ENCODE assay signal across 24 mouse cellular contexts in genomic region chr2:168878708-168879107, GRCm38 (mm10).
A peak's percentile ranks its signal among the peaks of the same experiment; 100 is the strongest.
DNase-seq lines count a peak whose midpoint lies in the region; ATAC-seq and TF ChIP-seq lines count a peak whose summit lies in the region.
"Had no signal": no experiment of that assay in that cellular context is flagged by ENCODE, and none has a peak within 500 bp of the region (broad histone marks: within the 10 kb centered on the region; RNA-seq: fewer than 3 reads in every experiment).

No protein-coding gene starts in this region.

- no peaks in the 10 kb centered on the region for H3K4me1 ChIP-seq in liver, embryonic 11.5 days (replicated peaks; ENCODE audit: control insufficient read depth, insufficient read depth, low read length)
- H3K4me1 ChIP-seq in liver, embryonic 13.5 days (replicated peaks) = no peaks in the 10 kb centered on the region
- H3K4me1 ChIP-seq in liver, postnatal 0 days (ENCODE audit: insufficient read depth) = 0 out of 2 replicates have a peak, but pooled peaks cover 2% of the 10 kb centered on the region
- H3K4me1 ChIP-seq: embryonic facial prominence, embryonic 12.5 days; embryonic facial prominence, embryonic 15.5 days; forebrain, embryonic 15.5 days; heart, embryonic 10.5 days; heart, embryonic 13.5 days; hindbrain, embryonic 12.5 days; hindbrain, embryonic 15.5 days had no signal

- TF ChIP-seq CTCF in liver, postnatal 0 days (IDR thresholded peaks at IDR 0.05; ENCODE audit: low read depth) = no peak

- H3K9me3 ChIP-seq in liver, embryonic 11.5 days (ENCODE audit: control insufficient read depth, low read length) = no peaks in the 10 kb centered on the region
- no peaks in the 10 kb centered on the region for H3K9me3 ChIP-seq in liver, embryonic 13.5 days (replicated peaks)
- H3K9me3 ChIP-seq in liver, postnatal 0 days (ENCODE audit: low read length) = no peaks in the 10 kb centered on the region
- H3K9me3 ChIP-seq: embryonic facial prominence, embryonic 12.5 days; embryonic facial prominence, embryonic 15.5 days; forebrain, embryonic 15.5 days; heart, embryonic 10.5 days; hindbrain, embryonic 12.5 days; hindbrain, embryonic 15.5 days had no signal

- no peak overlapping the region for H3K27ac ChIP-seq in liver, embryonic 11.5 days (ENCODE audit: low read depth, low read length)
- H3K27ac ChIP-seq in liver, embryonic 13.5 days = no peak overlapping the region
- 0 out of 2 replicates have a peak overlapping the region, but pooled peaks have one; percentile 3 for H3K27ac ChIP-seq in liver, postnatal 0 days (ENCODE audit: low read depth)
- H3K27ac ChIP-seq: embryonic facial prominence, embryonic 12.5 days; embryonic facial prominence, embryonic 15.5 days; forebrain, embryonic 15.5 days; heart, adult 2 months; heart, embryonic 10.5 days; heart, embryonic 13.5 days; hindbrain, embryonic 12.5 days; hindbrain, embryonic 15.5 days had no signal

- no peaks in the 10 kb centered on the region for H3K27me3 ChIP-seq in liver, embryonic 11.5 days (replicated peaks; ENCODE audit: control insufficient read depth, insufficient read depth, low read length)
- no peaks in the 10 kb centered on the region for H3K27me3 ChIP-seq in liver, embryonic 13.5 days
- H3K27me3 ChIP-seq in liver, postnatal 0 days (ENCODE audit: insufficient read depth, low read length) = no peaks in the 10 kb centered on the region
- H3K27me3 ChIP-seq: embryonic facial prominence, embryonic 12.5 days; embryonic facial prominence, embryonic 15.5 days; forebrain, embryonic 15.5 days; heart, embryonic 13.5 days had no signal

- no peak for DNase-seq in liver, embryonic 11.5 days (ENCODE audit: low spot score)
- DNase-seq in liver, embryonic 13.5 days = no peak
- DNase-seq in liver, postnatal 0 days = peak; percentile 26
- no peak for DNase-seq in right cerebral cortex, postnatal 10 days (ENCODE audit: low spot score in 2 of 2)
- DNase-seq in layer of hippocampus, adult 8-10 months (ENCODE audit: low spot score in 2 of 2) = no peak
- DNase-seq in gastrocnemius, adult 8-10 months (ENCODE audit: low spot score in 2 of 2) = no peak
- DNase-seq: adrenal gland, adult 2 months; adrenal gland, postnatal 14 days; cerebellum, adult 11 months; cerebellum, adult 2 months; cerebellum, adult 9-11 months; cerebellum, postnatal 25 days; gastrocnemius, postnatal 10 days; gastrocnemius, postnatal 36 days; heart, adult 2 months; heart, postnatal 14 days had no signal

- H3K4me2 ChIP-seq in liver, embryonic 11.5 days = no peak overlapping the region
- H3K4me2 ChIP-seq in liver, embryonic 13.5 days = no peak overlapping the region
- peak overlapping the region; percentile 48; the same call in 1 of the 2 replicates for H3K4me2 ChIP-seq in liver, postnatal 0 days (ENCODE audit: low read depth, low read length)
- H3K4me2 ChIP-seq: embryonic facial prominence, embryonic 12.5 days; embryonic facial prominence, embryonic 15.5 days; forebrain, embryonic 15.5 days; heart, embryonic 13.5 days; hindbrain, embryonic 12.5 days; hindbrain, embryonic 15.5 days had no signal

- H3K36me3 ChIP-seq in liver, embryonic 11.5 days (ENCODE audit: control insufficient read depth, insufficient read depth, low read length) = no peaks in the 10 kb centered on the region
- H3K36me3 ChIP-seq in liver, embryonic 13.5 days = no peaks in the 10 kb centered on the region
- no peaks in the 10 kb centered on the region for H3K36me3 ChIP-seq in liver, postnatal 0 days (replicated peaks; ENCODE audit: insufficient read depth, low read length)
- H3K36me3 ChIP-seq: embryonic facial prominence, embryonic 12.5 days; embryonic facial prominence, embryonic 15.5 days; forebrain, embryonic 15.5 days; heart, embryonic 10.5 days; heart, embryonic 13.5 days; hindbrain, embryonic 12.5 days; hindbrain, embryonic 15.5 days had no signal

- ATAC-seq in liver, embryonic 11.5 days (replicated peaks; ENCODE audit: low FRiP score) = peak; percentile 26; the same call in 1 of the 2 replicates
- peak; percentile 66 for ATAC-seq in liver, embryonic 13.5 days (ENCODE audit: low read depth)
- ATAC-seq in liver, postnatal 0 days = peak; percentile 67
- ATAC-seq: CD4-positive, CD25-positive, alpha-beta regulatory T cell, adult 4 months; forebrain, embryonic 15.5 days had no signal

- 71% methylated on average over 8 of the region's 8 CpGs for WGBS in liver, embryonic 11.5 days
- WGBS in liver, embryonic 13.5 days (ENCODE audit: insufficient replicate concordance) = 68% methylated on average over 8 of the region's 8 CpGs
- WGBS in liver, postnatal 0 days (ENCODE audit: insufficient replicate concordance) = 67% methylated on average over 8 of the region's 8 CpGs

- no peak overlapping the region for H3K9ac ChIP-seq in liver, embryonic 11.5 days (ENCODE audit: low read depth, low read length)
- no peak overlapping the region for H3K9ac ChIP-seq in liver, embryonic 13.5 days
- H3K9ac ChIP-seq in liver, postnatal 0 days (replicated peaks) = no peak overlapping the region
- H3K9ac ChIP-seq: embryonic facial prominence, embryonic 12.5 days; embryonic facial prominence, embryonic 15.5 days; forebrain, embryonic 15.5 days; heart, embryonic 13.5 days; hindbrain, embryonic 12.5 days; hindbrain, embryonic 15.5 days had no signal

- TF ChIP-seq EP300 in liver, postnatal 0 days (IDR thresholded peaks at IDR 0.05; ENCODE audit: low read depth) = no peak

- no peak overlapping the region for H3K4me3 ChIP-seq in liver, embryonic 11.5 days (ENCODE audit: low read depth, low read length)
- H3K4me3 ChIP-seq in liver, embryonic 13.5 days (replicated peaks) = no peak overlapping the region
- no peak overlapping the region for H3K4me3 ChIP-seq in liver, postnatal 0 days (ENCODE audit: low read depth, low read length)
- H3K4me3 ChIP-seq: embryonic facial prominence, embryonic 12.5 days; embryonic facial prominence, embryonic 15.5 days; forebrain, embryonic 15.5 days; heart, adult 2 months; heart, embryonic 10.5 days; heart, embryonic 13.5 days; hindbrain, embryonic 12.5 days; hindbrain, embryonic 15.5 days had no signal
